Mouse (Mus musculus) megakaryocyte, embryonic 14.5 days (primary cell): ENCODE data around the gene Mmp11.

Source experiments
- FLI1 ChIP-seq: IDR thresholded peaks from 2 replicates; pipeline ENCODE4 v1.6.1; 2012; ENCODE audit warnings: low read length, inconsistent platforms, mixed read lengths
- GATA1 ChIP-seq: IDR thresholded peaks from 3 replicates; pipeline ENCODE4 v1.6.1; 2012; ENCODE audit warnings: mixed read lengths, low read length, inconsistent platforms, borderline replicate concordance

DNA sequence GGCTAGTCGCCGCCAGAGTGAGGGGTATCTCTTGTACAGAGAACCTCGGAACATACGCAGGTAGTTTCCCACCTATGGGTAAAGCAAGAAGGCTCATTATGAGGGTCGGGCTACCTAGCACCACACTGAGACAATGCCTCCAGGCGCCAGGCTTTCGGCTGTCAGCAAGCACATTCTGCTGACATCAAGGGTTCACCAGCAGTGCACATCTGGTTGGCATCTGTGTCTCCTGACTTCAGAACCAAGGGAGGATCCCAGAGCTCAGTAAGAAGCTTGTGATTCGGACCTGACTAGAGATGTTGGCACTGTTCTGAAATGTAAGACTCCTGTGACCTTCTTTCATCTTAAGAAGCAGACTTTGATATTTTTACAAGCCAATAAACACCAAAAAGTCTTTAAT lies 19.5 kb downstream of the Mmp11 start:
- TF ChIP-seq GATA1, result no peak
- TF ChIP-seq FLI1, result no peak
